Mouse (Mus musculus) ovary, adult 18-20 months (tissue): ENCODE measurements around the gene Gm11492.

Experiments used
- DNase-seq: peaks from one replicate; pipeline ENCODE4 v3.0.0; 2022; ENCODE audit warnings: low spot score, mixed read lengths

Gene Gm11492

GRCm38 (mm10) chr11:87566501-87566900, at the start of gene Gm11492:
Gene Gm11492, plus strand, starts transcription at chr11:87566653.
- DNase-seq = no peak

- peak; percentile 13 for DNase-seq
Observed at GRCm38 (mm10) chr11:87519260-87519659, 47.2 kb upstream of the Gm11492 start.

- DNase-seq = no peak
Observed at GRCm38 (mm10) chr11:87523466-87523865, 43.0 kb upstream of the Gm11492 start.

- no peak for DNase-seq
Observed at GRCm38 (mm10) chr11:87523967-87524366, 42.5 kb upstream of the Gm11492 start.

- DNase-seq = no peak
Observed at GRCm38 (mm10) chr11:87524780-87525179, 41.7 kb upstream of the Gm11492 start.

- DNase-seq = no peak
Observed at GRCm38 (mm10) chr11:87527364-87527763, 39.1 kb upstream of the Gm11492 start.

- DNase-seq = no peak
Observed at GRCm38 (mm10) chr11:87527990-87528389, 38.5 kb upstream of the Gm11492 start.

- no peak for DNase-seq
Observed at GRCm38 (mm10) chr11:87531695-87532094, 34.8 kb upstream of the Gm11492 start.

- DNase-seq = peak; percentile 5
Observed at GRCm38 (mm10) chr11:87542285-87542684, 24.2 kb upstream of the Gm11492 start.

GRCm38 (mm10) chr11:87542906-87543305, 23.5 kb upstream of the Gm11492 start:
- DNase-seq = no peak

GRCm38 (mm10) chr11:87553342-87553741, 13.1 kb upstream of the Gm11492 start:
- DNase-seq = no peak

- no peak for DNase-seq
Observed at GRCm38 (mm10) chr11:87554386-87554785, 12.1 kb upstream of the Gm11492 start.

GRCm38 (mm10) chr11:87555106-87555703, 11.2 kb upstream of the Gm11492 start:
- DNase-seq = no peak

- DNase-seq = no peak
Observed at GRCm38 (mm10) chr11:87561208-87561607, 5.2 kb upstream of the Gm11492 start.

- no peak for DNase-seq
Observed at GRCm38 (mm10) chr11:87568255-87568953, 2.0 kb downstream of the Gm11492 start, which contains the start of gene Sept4. Gene Sept4, plus strand, starts transcription at chr11:87568903.

- no peak for DNase-seq
Observed at GRCm38 (mm10) chr11:87570743-87571142, 4.3 kb downstream of the Gm11492 start.

- DNase-seq = no peak
Observed at GRCm38 (mm10) chr11:87571361-87571950, 5.0 kb downstream of the Gm11492 start.

GRCm38 (mm10) chr11:87573751-87574150, 7.3 kb downstream of the Gm11492 start:
- no peak for DNase-seq

GRCm38 (mm10) chr11:87574520-87575180, 8.2 kb downstream of the Gm11492 start:
- DNase-seq = no peak

GRCm38 (mm10) chr11:87577601-87578248, 11.3 kb downstream of the Gm11492 start:
- DNase-seq = no peak

- peak; percentile 51 for DNase-seq
Observed at GRCm38 (mm10) chr11:87578249-87578962, 12.0 kb downstream of the Gm11492 start.
